Mouse (Mus musculus) limb, embryonic 11.5 days (tissue): ENCODE data around the gene Egfr. TPM values are rescaled to one million over a fixed set of nuclear protein-coding genes. Genes with fewer than 3 reads are reported as not detected.

Experiments
- ATAC-seq: fragments of 200-750 bp; cut with Nextera tagmentation; 2 replicates; pipeline ENCODE4 v1.8.0; 2017; ENCODE audit warnings: low read depth; ENCODE audit not compliant: insufficient number of reproducible peaks, low FRiP score, low TSS enrichment
- DNase-seq: peaks from one replicate; pipeline ENCODE4 v3.0.0-alpha.2; 2015; ENCODE audit warnings: low spot score
- H3K27ac ChIP-seq: fragments of 300-500 bp; sonication (generic); replicated peaks from 2 replicates; pipeline ENCODE4 v1.5.1; 2014; ENCODE audit warnings: low read depth, mild to moderate bottlenecking, low read length
- H3K27me3 ChIP-seq: fragments of 300-500 bp; sonication (generic); 2 replicates; pipeline ENCODE4 v1.6.1; 2014; ENCODE audit warnings: mild to moderate bottlenecking, low read length, mixed read lengths; ENCODE audit not compliant: control insufficient read depth, insufficient read depth
- H3K36me3 ChIP-seq: fragments of 300-500 bp; sonication (generic); 2 replicates; pipeline ENCODE4 v1.6.1; 2014; ENCODE audit warnings: mild to moderate bottlenecking, low read length, moderate library complexity, mixed read lengths; ENCODE audit not compliant: control insufficient read depth, insufficient read depth
- H3K4me1 ChIP-seq: fragments of 300-500 bp; sonication (generic); 2 replicates; pipeline ENCODE4 v1.6.1; 2014; ENCODE audit warnings: low read length, mixed read lengths; ENCODE audit not compliant: control insufficient read depth, insufficient read depth
- H3K4me2 ChIP-seq: fragments of 300-500 bp; sonication (generic); 2 replicates; pipeline ENCODE4 v1.6.1; 2014; ENCODE audit warnings: low read depth, mild to moderate bottlenecking, moderate library complexity; ENCODE audit not compliant: severe bottlenecking
- H3K4me3 ChIP-seq: fragments of 300-500 bp; sonication (generic); 2 replicates; pipeline ENCODE4 v1.5.1; 2014; ENCODE audit warnings: low read depth, low read length
- H3K9ac ChIP-seq: fragments of 300-500 bp; sonication (generic); 2 replicates; pipeline ENCODE4 v1.6.1; 2014; ENCODE audit warnings: mild to moderate bottlenecking, low read length
- H3K9me3 ChIP-seq: fragments of 300-500 bp; sonication (generic); 2 replicates; pipeline ENCODE4 v1.6.1; 2016; ENCODE audit warnings: low read length; ENCODE audit not compliant: control insufficient read depth
- WGBS: fragments of 180-500 bp; shearing (Covaris S2); extraction: QIAGEN DNeasy Blood & Tissue Kit; methylation state at CpG from one replicate; pipeline ENCODE4 v1.1.7; 2014; 5-methylcytosine and 5-hydroxymethylcytosine counted together
- polyA plus RNA-seq: library from polyadenylated mRNA; unstranded; fragments of >200 nt; fragmentation: Nextera tagmentation; extraction: Ambion mirVana; gene quantifications from 2 replicates; pipeline ENCODE4 v1.2.1, GENCODE M21; 2014

Gene Egfr
- polyA plus RNA-seq, 1 experiment from 2014 or later, result 2.6 TPM

DNA sequence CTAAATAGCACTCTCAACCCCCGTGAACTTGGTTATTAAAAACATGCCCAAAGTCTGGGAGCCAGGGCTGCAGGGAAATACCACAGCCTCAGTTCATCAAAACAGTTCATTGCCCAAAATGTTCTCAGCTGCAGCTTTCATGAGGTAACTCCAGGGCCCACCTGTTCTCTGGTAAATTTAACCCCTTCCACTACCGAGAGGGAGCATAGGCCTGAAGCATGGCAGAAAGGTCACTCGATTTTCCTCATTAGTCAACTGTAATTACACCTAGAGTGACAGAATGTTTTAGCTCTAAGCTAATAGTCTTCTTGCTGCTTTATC, 153.0 kb downstream of the Egfr start:
- DNase-seq, result no peak
- H3K27ac ChIP-seq, result no peak overlapping the region
- H3K4me3 ChIP-seq, result no peak overlapping the region
- WGBS, result 47% methylated on average over 3 of the region's 3 CpGs
- H3K9ac ChIP-seq, result no peak overlapping the region
- no peak for ATAC-seq
- no peaks in the 10 kb centered on the region for H3K36me3 ChIP-seq
- H3K27me3 ChIP-seq, result no peaks in the 10 kb centered on the region
- no peaks in the 10 kb centered on the region for H3K4me1 ChIP-seq
- no peaks in the 10 kb centered on the region for H3K9me3 ChIP-seq
- no peak overlapping the region for H3K4me2 ChIP-seq

DNA sequence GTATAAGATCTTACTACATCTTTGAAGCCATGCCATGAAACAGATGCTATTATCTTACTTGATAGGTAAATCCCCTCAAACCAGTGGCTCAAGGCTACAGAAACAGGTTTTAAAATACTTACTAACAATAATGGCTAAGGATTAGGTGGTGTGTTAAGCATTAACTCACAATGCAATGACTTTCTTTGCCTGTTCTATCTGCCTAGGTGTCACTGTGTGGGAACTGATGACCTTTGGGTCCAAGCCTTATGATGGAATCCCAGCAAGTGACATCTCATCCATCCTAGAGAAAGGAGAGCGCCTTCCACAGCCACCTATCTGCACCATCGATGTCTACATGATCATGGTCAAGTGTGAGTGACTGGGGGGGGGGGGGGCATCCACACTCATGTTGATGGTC, 154.5 kb downstream of the Egfr start:
- Histone ChIP-seq H3K27ac (no peak overlapping the region), H3K36me3 (no peaks in the 10 kb centered on the region), H3K4me1 (no peaks in the 10 kb centered on the region), H3K27me3 (no peaks in the 10 kb centered on the region), H3K9me3 (no peaks in the 10 kb centered on the region), H3K4me3 (no peak overlapping the region), H3K9ac (no peak overlapping the region), H3K4me2 (no peak overlapping the region)
- no peak for DNase-seq
- no peak for ATAC-seq
- WGBS, result 95% methylated on average over 2 of the region's 2 CpGs

DNA sequence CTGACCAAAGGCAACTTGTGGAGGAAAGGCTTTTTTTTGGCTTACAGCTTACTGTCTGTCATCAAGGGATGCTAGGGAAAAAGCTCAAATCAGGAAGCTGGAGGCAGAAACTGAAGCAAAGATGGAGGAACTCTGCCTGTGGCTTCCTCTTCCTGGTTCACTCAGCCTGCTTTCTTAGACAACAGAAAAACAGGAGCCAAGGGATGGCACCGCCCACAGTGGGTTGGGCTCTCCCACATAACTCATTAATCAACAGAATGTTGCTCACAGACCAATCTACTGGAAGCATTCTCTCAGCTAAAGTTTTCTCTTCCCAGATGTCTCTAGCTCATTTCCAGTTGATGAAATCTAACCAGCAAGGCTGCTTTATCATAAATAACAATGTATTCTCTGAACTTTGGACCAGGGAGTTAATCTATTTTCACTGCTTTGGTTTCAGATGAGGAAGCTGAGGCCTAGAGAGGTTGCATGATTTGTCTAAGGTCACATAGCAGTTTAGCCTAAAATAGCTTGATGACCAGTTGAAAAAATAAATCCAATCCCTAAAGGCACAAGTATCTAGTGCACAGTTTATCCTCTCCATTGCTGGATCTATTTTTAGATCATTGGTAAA, 155.6 kb downstream of the Egfr start:
- Histone ChIP-seq H3K27ac (no peak overlapping the region), H3K4me3 (no peak overlapping the region), H3K36me3 (no peaks in the 10 kb centered on the region), H3K4me1 (no peaks in the 10 kb centered on the region), H3K4me2 (no peak overlapping the region), H3K27me3 (no peaks in the 10 kb centered on the region), H3K9ac (no peak overlapping the region), H3K9me3 (no peaks in the 10 kb centered on the region)
- ATAC-seq (no peak), DNase-seq (no peak)
- 82% methylated on average over 1 of the region's 1 CpGs for WGBS

DNA sequence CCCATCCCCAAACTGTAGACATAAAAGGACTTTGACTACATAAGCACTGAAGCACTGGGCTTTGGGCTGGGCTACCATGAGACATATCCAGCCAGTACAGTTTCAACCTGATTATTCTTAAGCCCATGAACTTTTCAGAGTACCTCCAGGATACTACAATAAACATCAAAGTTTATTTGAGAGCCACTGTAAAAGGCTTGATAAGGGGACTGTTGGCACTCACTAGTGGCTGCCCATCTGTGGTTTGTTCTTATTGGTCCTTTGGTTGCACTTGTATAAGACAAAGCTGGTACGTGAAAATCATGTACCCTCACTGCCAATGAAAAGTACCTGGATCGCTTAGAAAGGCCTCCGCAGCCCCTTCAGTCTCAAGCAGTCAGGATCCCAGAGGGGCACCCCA, 162.8 kb downstream of the Egfr start:
- Histone ChIP-seq H3K4me3 (no peak overlapping the region), H3K27me3 (no peaks in the 10 kb centered on the region), H3K9me3 (no peaks in the 10 kb centered on the region), H3K36me3 (no peaks in the 10 kb centered on the region), H3K27ac (no peak overlapping the region), H3K9ac (no peak overlapping the region), H3K4me2 (no peak overlapping the region), H3K4me1 (no peaks in the 10 kb centered on the region)
- DNase-seq (no peak), ATAC-seq (no peak)
- 71% methylated on average over 3 of the region's 3 CpGs for WGBS

DNA sequence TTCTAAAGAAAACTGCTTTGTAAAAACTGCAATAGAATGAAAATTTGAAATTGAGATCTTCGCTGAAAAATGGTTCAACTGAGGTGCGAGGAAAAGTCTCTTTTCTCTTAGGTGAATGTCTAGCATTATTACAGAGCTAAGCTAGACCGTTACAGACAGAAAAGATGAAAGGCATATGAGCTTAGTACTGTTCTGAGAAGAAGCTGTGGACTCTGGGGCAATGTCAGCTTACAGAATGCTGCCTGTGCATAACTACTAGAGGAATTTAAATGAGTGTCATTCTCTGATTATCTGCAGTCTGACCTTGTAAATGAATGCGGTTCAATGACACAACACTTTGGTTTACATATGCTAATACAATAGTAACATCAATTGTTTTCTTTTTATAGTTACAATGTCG, 163.8 kb downstream of the Egfr start:
- DNase-seq (no peak), ATAC-seq (no peak)
- Histone ChIP-seq H3K4me1 (no peaks in the 10 kb centered on the region), H3K9ac (no peak overlapping the region), H3K27me3 (no peaks in the 10 kb centered on the region), H3K4me3 (no peak overlapping the region), H3K4me2 (no peak overlapping the region), H3K27ac (no peak overlapping the region), H3K36me3 (no peaks in the 10 kb centered on the region), H3K9me3 (no peaks in the 10 kb centered on the region)
- 82% methylated on average over 5 of the region's 5 CpGs for WGBS

DNA sequence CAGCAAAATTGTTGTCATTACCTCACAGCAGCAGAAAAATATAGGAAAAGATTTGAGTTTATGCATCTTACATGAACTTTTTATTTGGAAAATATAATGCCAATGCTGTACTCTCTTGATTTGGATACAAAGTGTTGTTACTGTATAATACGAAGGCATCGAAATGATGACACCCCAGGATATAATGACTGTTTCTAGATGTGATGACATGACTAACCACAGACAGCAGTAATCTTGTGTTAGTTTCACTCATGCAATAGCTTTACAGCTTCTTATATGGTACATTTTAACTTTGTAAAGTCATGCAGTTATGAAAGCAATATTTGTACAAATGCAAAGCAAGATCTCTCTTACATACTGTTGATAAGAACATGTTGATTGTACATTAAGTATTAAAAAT, 165.5 kb downstream of the Egfr start:
- WGBS, result 96% methylated on average over 2 of the region's 2 CpGs
- Histone ChIP-seq H3K27me3 (no peaks in the 10 kb centered on the region), H3K4me2 (no peak overlapping the region), H3K36me3 (no peaks in the 10 kb centered on the region), H3K4me3 (no peak overlapping the region), H3K4me1 (no peaks in the 10 kb centered on the region), H3K9me3 (no peaks in the 10 kb centered on the region), H3K27ac (no peak overlapping the region), H3K9ac (no peak overlapping the region)
- no peak for DNase-seq
- no peak for ATAC-seq

DNA sequence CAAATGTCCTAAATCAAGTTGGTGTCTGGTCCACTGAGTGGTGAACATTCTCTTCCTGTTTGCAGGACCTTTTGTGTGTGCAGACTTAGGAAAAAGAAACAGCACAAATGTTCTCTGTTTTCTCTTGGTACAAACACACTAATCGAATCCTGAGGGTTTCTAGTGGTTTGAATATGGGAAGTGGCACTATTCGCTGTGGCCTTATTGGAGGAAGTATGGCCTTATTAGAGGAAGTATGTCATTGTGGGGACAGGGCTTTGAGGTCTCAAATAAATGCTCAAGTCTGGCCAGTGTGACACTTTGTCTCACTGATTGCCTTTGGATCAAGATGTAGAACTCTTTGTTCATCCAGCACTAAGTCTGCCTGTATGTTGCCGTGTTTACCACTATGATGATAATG, 180.2 kb downstream of the Egfr start:
- no peak overlapping the region for H3K9ac ChIP-seq
- ATAC-seq (no peak), DNase-seq (no peak)
- H3K4me2 ChIP-seq, result no peak overlapping the region
- no peak overlapping the region for H3K4me3 ChIP-seq
- no peaks in the 10 kb centered on the region for H3K27me3 ChIP-seq
- H3K27ac ChIP-seq, result no peak overlapping the region
- no peaks in the 10 kb centered on the region for H3K9me3 ChIP-seq
- no peaks in the 10 kb centered on the region for H3K36me3 ChIP-seq
- WGBS, result 92% methylated on average over 3 of the region's 3 CpGs
- no peaks in the 10 kb centered on the region for H3K4me1 ChIP-seq

DNA sequence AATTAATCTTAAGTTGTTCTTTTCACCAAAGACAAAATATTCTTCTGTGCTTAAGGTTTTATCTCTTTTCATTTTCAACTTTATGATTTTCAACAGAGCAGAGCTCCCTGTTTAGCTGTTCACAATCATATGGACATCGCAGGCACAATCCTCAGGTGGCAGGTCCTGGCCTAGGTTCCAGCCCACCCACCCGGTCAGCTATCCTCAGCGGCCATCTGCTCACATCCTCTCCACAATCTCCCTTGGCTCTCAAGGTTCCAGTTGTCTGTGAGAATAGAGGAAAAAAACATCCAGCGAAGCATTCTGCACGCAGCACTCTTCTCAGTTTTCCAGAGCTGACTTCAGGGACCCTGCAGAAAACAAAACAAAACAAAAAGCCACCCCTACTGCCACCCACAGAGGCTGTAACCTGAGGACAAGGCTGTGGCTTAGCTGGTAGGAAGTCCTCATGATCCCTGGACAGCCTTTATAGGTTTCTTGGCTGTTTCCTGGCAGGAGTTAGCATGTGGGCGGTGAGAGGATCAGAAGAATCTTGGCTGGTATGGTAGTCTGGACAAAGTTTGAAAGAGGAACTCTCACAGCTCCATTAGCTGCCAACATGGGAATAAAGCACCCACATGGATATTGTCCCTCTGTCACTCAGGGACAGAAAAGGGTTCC, 183.7 kb downstream of the Egfr start:
- H3K4me2 ChIP-seq, result no peak overlapping the region
- ATAC-seq (no peak), DNase-seq (no peak)
- no peaks in the 10 kb centered on the region for H3K9me3 ChIP-seq
- no peaks in the 10 kb centered on the region for H3K4me1 ChIP-seq
- H3K36me3 ChIP-seq, result no peaks in the 10 kb centered on the region
- H3K9ac ChIP-seq, result no peak overlapping the region
- 81% methylated on average over 6 of the region's 6 CpGs for WGBS
- H3K4me3 ChIP-seq, result no peak overlapping the region
- H3K27ac ChIP-seq, result no peak overlapping the region
- no peaks in the 10 kb centered on the region for H3K27me3 ChIP-seq
